Mouse (Mus musculus): ENCODE results near the gene Rcn3.

DNA sequence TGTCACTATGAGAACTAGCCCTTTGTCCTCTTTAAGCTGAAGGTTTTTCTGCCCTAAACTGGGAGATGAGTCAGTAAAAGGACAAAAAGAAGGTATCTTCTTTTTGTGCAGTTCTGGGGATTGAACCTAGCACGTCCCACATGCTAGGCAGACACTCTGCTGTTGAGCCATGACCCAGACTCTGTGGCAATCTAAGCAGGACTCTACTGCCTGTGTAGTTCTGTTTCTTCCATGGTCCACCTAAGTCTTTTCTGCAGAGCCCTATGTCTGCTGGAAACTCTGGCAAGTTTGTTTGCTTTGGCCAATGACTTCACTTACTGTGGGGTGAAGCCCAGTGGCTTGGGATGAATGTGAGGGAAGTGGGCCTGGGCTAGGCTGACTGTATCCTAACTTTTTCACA lies 46.4 kb upstream of the Rcn3 start:
- TF ChIP-seq CHD1 (IDR thresholded peaks at IDR 0.05; ENCODE audit: low read depth, low read length): no peak
- no peak for TF ChIP-seq ZC3H11A (IDR thresholded peaks at IDR 0.05; ENCODE audit: low read depth, low read length)
- no peak for TF ChIP-seq SIN3A (IDR thresholded peaks at IDR 0.05; ENCODE audit: low read length)
- no peak for TF ChIP-seq ELF1 (IDR thresholded peaks at IDR 0.05; ENCODE audit: low read depth, low read length)
- TF ChIP-seq EP300 (IDR thresholded peaks at IDR 0.05; ENCODE audit: low read depth in 1 of 2, low read length in 2 of 2): no peak

Measured in MEL (cell line).